Mouse (Mus musculus) c-Kit-positive CD71-negative TER-119-negative erythroid progenitor cells, embryonic 14.5 days (primary cell): ENCODE results near the gene Ddx39.
A peak's percentile ranks its signal among the peaks of the same experiment; 100 is the strongest.

Experiments
- DNase-seq: peaks from one replicate; pipeline ENCODE4 v3.0.0-alpha.2; 2013; ENCODE audit warnings: low read depth

Ddx39 gene

DNA sequence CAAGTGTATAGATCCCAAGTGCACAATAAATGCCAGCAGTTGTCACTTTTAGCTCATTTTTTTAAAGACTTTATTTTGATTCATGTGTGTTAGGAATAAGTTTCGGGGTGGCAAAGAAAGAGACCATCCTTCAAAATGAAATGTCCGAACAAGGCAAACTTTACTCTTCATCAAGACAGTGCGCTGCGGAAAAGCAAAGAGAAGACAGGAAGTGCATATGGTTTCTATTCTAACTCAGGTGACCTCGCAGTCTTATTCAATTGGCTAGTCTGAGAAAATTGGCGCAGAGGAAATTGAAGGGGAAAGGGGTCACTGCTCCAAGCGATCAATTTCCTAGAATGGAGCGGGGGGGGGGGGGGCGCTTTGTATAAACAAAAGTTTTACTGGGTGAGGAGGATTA lies 15.4 kb upstream of the Ddx39 start:
- no peak for DNase-seq

- no peak for DNase-seq
Observed at GRCm38 (mm10) chr8:83700423-83701085, 14.4 kb upstream of the Ddx39 start.

DNA sequence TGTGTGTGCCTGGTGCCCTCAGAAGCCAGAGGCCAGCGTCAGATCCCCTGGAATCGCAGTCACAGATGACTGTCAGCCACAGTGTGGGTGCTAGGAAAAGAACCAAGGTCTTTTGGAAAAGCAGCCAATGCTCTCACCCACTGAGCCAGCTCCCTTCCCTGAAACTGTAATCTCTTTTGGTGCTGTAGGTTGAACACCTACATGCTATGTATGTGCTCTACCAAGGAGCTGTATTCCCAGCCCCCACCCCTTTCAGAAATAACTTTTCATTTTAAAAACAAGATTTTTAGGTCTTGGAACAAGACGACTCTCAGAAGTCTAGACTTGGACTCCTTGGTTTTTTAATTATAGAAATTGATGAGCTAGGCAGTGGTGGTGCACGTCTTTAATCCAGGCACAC lies 11.6 kb upstream of the Ddx39 start:
- no peak for DNase-seq

GRCm38 (mm10) chr8:83706411-83706810 lies 8.6 kb upstream of the Ddx39 start:
- DNase-seq: no peak

DNA sequence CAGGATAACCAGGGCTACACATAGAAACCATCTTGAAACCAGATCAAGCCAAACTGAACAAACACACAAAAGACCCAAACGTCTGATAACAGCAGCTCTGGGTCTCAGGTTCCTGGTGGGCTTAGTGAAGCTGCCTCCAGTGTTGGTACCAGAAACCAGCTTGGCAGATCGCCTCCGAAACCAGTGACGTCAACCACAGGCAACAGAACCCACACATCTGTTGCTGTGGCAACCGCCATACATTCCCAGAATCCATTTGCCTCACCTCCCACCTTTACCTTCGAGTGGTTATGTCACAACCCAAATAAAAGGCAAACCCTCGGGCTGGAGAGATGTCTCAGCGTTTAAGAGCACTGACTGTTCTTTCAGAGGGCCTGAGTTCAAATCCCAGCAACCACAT lies 7.4 kb upstream of the Ddx39 start:
- no peak for DNase-seq

DNA sequence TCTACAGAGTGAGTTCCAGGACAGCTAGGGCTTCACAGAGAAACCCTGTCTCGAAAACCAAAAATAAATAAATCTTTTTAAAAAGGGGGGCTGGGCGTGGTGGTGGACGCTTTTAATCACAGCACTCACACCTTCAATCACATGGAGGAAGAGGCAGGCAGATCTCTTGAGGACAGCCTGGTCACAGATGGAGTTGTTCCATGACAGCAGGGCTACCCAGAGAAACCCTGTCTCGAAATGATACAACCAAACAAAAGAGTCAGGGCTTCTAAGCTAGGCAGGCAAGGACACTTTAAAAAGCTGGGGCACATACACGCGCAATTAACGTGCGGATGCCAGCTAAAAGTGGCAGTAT lies 324 bp upstream of the Ddx39 start:
- no peak for DNase-seq

DNA sequence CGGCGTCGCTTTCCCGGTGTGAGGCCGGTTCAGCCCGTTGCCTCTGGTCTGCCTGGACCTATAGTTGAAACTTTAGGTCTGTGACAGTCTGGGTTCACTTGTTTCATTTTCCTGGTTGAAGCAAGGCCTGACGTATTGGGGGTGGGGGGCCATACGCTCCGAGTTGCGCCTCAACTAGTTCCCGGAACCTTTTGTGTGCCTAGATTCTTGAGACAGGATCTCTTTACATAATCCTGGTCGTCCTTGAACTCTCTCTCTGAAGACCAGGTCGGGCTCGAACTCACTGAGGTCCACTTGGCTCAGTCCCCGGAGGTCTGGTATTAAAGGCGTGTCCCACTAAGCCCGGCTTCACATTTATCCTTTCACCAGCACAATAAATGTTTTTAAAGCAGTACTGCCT lies 794 bp downstream of the Ddx39 start:
- no peak for DNase-seq

- DNase-seq: no peak
Observed at GRCm38 (mm10) chr8:83716563-83716962, 1.6 kb downstream of the Ddx39 start.

GRCm38 (mm10) chr8:83719048-83719447 lies 4.1 kb downstream of the Ddx39 start:
- no peak for DNase-seq

- DNase-seq: no peak
Observed at GRCm38 (mm10) chr8:83719693-83720092, 4.7 kb downstream of the Ddx39 start.

- no peak for DNase-seq
Observed at GRCm38 (mm10) chr8:83721405-83722025, 6.5 kb downstream of the Ddx39 start.

DNA sequence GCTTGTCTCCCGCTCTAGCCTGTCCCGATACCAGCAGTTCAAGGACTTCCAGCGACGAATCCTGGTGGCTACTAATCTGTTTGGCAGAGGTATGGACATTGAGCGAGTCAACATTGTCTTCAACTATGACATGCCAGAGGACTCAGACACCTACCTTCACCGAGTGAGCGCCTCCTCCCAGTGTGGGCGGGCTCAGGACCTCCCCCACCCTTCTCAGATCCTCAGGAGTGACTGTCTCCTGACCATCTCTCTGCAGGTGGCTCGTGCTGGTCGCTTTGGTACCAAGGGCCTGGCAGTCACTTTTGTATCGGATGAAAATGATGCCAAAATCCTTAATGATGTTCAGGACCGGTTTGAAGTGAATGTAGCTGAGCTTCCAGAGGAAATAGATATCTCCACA lies 7.7 kb downstream of the Ddx39 start:
- no peak for DNase-seq

- no peak for DNase-seq
Observed at GRCm38 (mm10) chr8:83723447-83724083, 8.6 kb downstream of the Ddx39 start.

DNA sequence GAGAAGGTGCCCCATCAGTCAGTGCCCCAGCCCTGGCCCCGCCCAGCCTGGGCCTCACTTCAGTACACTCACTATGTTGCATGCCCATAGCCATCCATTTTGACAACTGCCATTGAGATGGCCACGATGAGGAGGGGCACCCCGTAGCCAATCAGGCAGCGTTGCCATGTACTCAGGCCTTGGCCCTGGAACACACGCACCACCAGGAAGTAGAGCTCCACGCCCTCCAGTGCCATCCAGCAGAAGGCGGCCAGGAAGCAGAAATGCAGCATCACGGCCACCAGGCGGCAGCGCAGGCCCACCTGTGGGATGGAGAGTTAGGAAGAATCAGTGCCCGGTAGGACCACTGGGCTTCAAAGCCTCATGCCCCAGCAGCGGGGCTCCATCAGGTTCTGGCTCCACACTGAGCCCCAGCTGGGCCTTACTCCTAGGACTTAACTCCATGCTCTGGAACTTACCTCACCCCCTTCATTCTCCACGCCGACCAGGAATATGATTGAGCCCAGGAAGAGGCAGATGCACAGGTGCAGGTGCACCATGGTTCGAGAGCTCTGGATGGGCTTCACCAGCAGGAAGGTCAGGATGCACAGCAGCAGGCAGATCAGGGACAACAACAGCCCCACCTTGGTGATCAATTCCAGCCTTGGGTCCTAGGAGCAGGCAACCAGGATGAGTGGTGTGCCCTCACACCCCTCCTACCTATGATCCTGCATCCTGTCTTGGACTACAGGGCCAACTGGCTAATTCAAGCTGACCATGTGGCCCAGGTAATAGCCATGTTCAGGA lies 9.9 kb downstream of the Ddx39 start:
- DNase-seq: peak; percentile 73

- DNase-seq: no peak
Observed at GRCm38 (mm10) chr8:83725521-83726102, 10.6 kb downstream of the Ddx39 start.

- DNase-seq: no peak
Observed at GRCm38 (mm10) chr8:83729009-83729807, 14.2 kb downstream of the Ddx39 start.

GRCm38 (mm10) chr8:83731906-83732305 lies 16.9 kb downstream of the Ddx39 start:
- DNase-seq: no peak

GRCm38 (mm10) chr8:83732919-83733318 lies 17.9 kb downstream of the Ddx39 start:
- DNase-seq: no peak

GRCm38 (mm10) chr8:83736681-83737080 lies 21.7 kb downstream of the Ddx39 start:
- DNase-seq: no peak

- DNase-seq: no peak
Observed at GRCm38 (mm10) chr8:83737346-83737745, 22.4 kb downstream of the Ddx39 start.

- no peak for DNase-seq
Observed at GRCm38 (mm10) chr8:83737852-83738562, 23.0 kb downstream of the Ddx39 start.
